Mouse (Mus musculus): ENCODE data around the gene Wdfy3. TPM values are rescaled to one million over a fixed set of nuclear protein-coding genes. Genes with fewer than 3 reads are reported as not detected.
"Not testable (repeated sequence)": the region's sequence is repeated elsewhere in the genome, so short reads cannot be mapped to it uniquely, and the experiment has no call there.

The Wdfy3 gene
- total RNA-seq, 2 experiments from 2014 or later = 125 to 129 TPM

- intact Hi-C loops (cut with DNase I) = no loop called here
- no peak for DNase-seq (ENCODE audit: low spot score in 2 of 2)
Observed at GRCm38 (mm10) chr5:101854667-101855066, 215.1 kb downstream of the Wdfy3 start.

- DNase-seq (ENCODE audit: low spot score in 2 of 2) = no peak
Observed at GRCm38 (mm10) chr5:101854100-101854499, 215.6 kb downstream of the Wdfy3 start.

GRCm38 (mm10) chr5:101852116-101852680, 217.5 kb downstream of the Wdfy3 start:
- intact Hi-C loops (cut with DNase I) = no loop called here
- no peak for DNase-seq (ENCODE audit: low spot score in 2 of 2)

More at GRCm38 (mm10) chr5:101854100-101854499, 215.6 kb downstream of the Wdfy3 start:
- intact Hi-C loops (cut with DNase I) = no loop called here

GRCm38 (mm10) chr5:101851133-101851532, 218.6 kb downstream of the Wdfy3 start:
- DNase-seq (ENCODE audit: low spot score in 2 of 2) = no peak
- intact Hi-C loops (cut with DNase I) = no loop called here

- no peak for DNase-seq (ENCODE audit: low spot score in 2 of 2)
Observed at GRCm38 (mm10) chr5:101847762-101848161, 222.0 kb downstream of the Wdfy3 start.

GRCm38 (mm10) chr5:101847323-101847722, 222.4 kb downstream of the Wdfy3 start:
- intact Hi-C loops (cut with DNase I) = no loop called here
- no peak for DNase-seq (ENCODE audit: low spot score in 2 of 2)

More at GRCm38 (mm10) chr5:101847762-101848161, 222.0 kb downstream of the Wdfy3 start:
- intact Hi-C loops (cut with DNase I) = no loop called here

GRCm38 (mm10) chr5:101845930-101846329, 223.8 kb downstream of the Wdfy3 start:
- DNase-seq (ENCODE audit: low spot score in 2 of 2) = no peak
- intact Hi-C loops (cut with DNase I) = no loop called here

- DNase-seq (ENCODE audit: low spot score in 2 of 2) = no peak
- intact Hi-C loops (cut with DNase I) = no loop called here
Observed at GRCm38 (mm10) chr5:101845011-101845410, 224.7 kb downstream of the Wdfy3 start.

GRCm38 (mm10) chr5:101840476-101840875, 229.2 kb downstream of the Wdfy3 start:
- no peak for DNase-seq (ENCODE audit: low spot score in 2 of 2)
- intact Hi-C loops (cut with DNase I) = no loop called here

GRCm38 (mm10) chr5:101837605-101838004, 232.1 kb downstream of the Wdfy3 start:
- intact Hi-C loops (cut with DNase I) = not testable (repeated sequence)

GRCm38 (mm10) chr5:101836221-101836620, 233.5 kb downstream of the Wdfy3 start:
- intact Hi-C loops (cut with DNase I) = no loop called here
- no peak for DNase-seq (ENCODE audit: low spot score in 2 of 2)

More at GRCm38 (mm10) chr5:101837605-101838004, 232.1 kb downstream of the Wdfy3 start:
- not testable (repeated sequence) for DNase-seq (ENCODE audit: low spot score in 2 of 2)

- DNase-seq (ENCODE audit: low spot score in 2 of 2) = no peak
- intact Hi-C loops (cut with DNase I) = no loop called here
Observed at GRCm38 (mm10) chr5:101833875-101834274, 235.8 kb downstream of the Wdfy3 start.

- intact Hi-C loops (cut with DNase I) = no loop called here
- no peak for DNase-seq (ENCODE audit: low spot score in 2 of 2)
Observed at GRCm38 (mm10) chr5:101832991-101833390, 236.7 kb downstream of the Wdfy3 start.

GRCm38 (mm10) chr5:101832042-101832441, 237.7 kb downstream of the Wdfy3 start:
- no peak for DNase-seq (ENCODE audit: low spot score in 2 of 2)
- intact Hi-C loops (cut with DNase I) = no loop called here

GRCm38 (mm10) chr5:101830180-101830579, 239.5 kb downstream of the Wdfy3 start:
- no peak for DNase-seq (ENCODE audit: low spot score in 2 of 2)
- intact Hi-C loops (cut with DNase I) = no loop called here

GRCm38 (mm10) chr5:101828932-101829331, 240.8 kb downstream of the Wdfy3 start:
- intact Hi-C loops (cut with DNase I) = loop anchor here (5.0 kb wide), 1 partner anchor 62 kb away; the partner anchor contains the start of gene Cds1
- no peak for DNase-seq (ENCODE audit: low spot score in 2 of 2)

- no peak for DNase-seq (ENCODE audit: low spot score in 2 of 2)
- intact Hi-C loops (cut with DNase I) = loop anchor here (5.0 kb wide), 1 partner anchor 60 kb away; the partner anchor contains the start of gene Cds1
Observed at GRCm38 (mm10) chr5:101827477-101827876, 242.2 kb downstream of the Wdfy3 start.

- peak in 1 of 2 experiments; percentile 57 for DNase-seq (ENCODE audit: low spot score in 2 of 2)
- intact Hi-C loops (cut with DNase I) = loop anchor here (5.0 kb wide), 1 partner anchor 59 kb away; the partner anchor contains the start of gene Cds1
Observed at GRCm38 (mm10) chr5:101826531-101826970, 243.2 kb downstream of the Wdfy3 start.

- DNase-seq (ENCODE audit: low spot score in 2 of 2) = peak in 1 of 2 experiments; percentile 78
- intact Hi-C loops (cut with DNase I) = loop anchor here (5.0 kb wide), 1 partner anchor 58 kb away; the partner anchor contains the start of gene Cds1
Observed at GRCm38 (mm10) chr5:101825111-101825911, 244.4 kb downstream of the Wdfy3 start.

GRCm38 (mm10) chr5:101822311-101822670, 247.4 kb downstream of the Wdfy3 start:
- DNase-seq (ENCODE audit: low spot score in 2 of 2) = no peak
- intact Hi-C loops (cut with DNase I) = no loop called here
